Comparison of ENCODE assay signal across 11 mouse cellular contexts in genomic region chr7:63956138-63956823, GRCm38 (mm10). TPM values are rescaled to one million over a fixed set of nuclear protein-coding genes. Genes with fewer than 3 reads are reported as not detected.
DNase-seq lines count a peak whose midpoint lies in the region; ATAC-seq lines count a peak whose summit lies in the region.
"Had no signal": no experiment of that assay in that cellular context is flagged by ENCODE, and none has a peak within 500 bp of the region (broad histone marks: within the 10 kb centered on the region; RNA-seq: fewer than 3 reads in every experiment).

No protein-coding gene starts in this region.

- no peak overlapping the region for H3K4me2 ChIP-seq in kidney, embryonic 15.5 days
- no peak overlapping the region for H3K4me2 ChIP-seq in intestine, embryonic 16.5 days (ENCODE audit: low read depth, low read length)
- H3K4me2 ChIP-seq in neural tube, embryonic 12.5 days (replicated peaks), result no peak overlapping the region

- no peak overlapping the region for H3K27ac ChIP-seq in kidney, embryonic 15.5 days
- H3K27ac ChIP-seq in embryonic facial prominence, embryonic 10.5 days (replicated peaks), result peak overlapping the region; percentile 86
- no peak overlapping the region for H3K27ac ChIP-seq in intestine, embryonic 16.5 days (ENCODE audit: low read length)
- peak overlapping the region; percentile 81; the same call in 1 of the 2 replicates for H3K27ac ChIP-seq in neural tube, embryonic 12.5 days

- no peak overlapping the region for H3K9ac ChIP-seq in kidney, embryonic 15.5 days
- no peak overlapping the region for H3K9ac ChIP-seq in intestine, embryonic 16.5 days (ENCODE audit: low read depth, low read length)
- H3K9ac ChIP-seq in neural tube, embryonic 12.5 days, result no peak overlapping the region

- intact Hi-C loops in heart, postnatal 14 days (cut with DNase I), result no loop called here

- WGBS in kidney, embryonic 15.5 days, result 77% methylated on average over 14 of the region's 14 CpGs
- 67% methylated on average over 14 of the region's 14 CpGs for WGBS in embryonic facial prominence, embryonic 10.5 days
- WGBS in intestine, embryonic 16.5 days, result 76% methylated on average over 14 of the region's 14 CpGs
- 65% methylated on average over 14 of the region's 14 CpGs for WGBS in neural tube, embryonic 12.5 days

- ATAC-seq in kidney, embryonic 15.5 days (replicated peaks; ENCODE audit: low FRiP score), result 0 out of 2 replicates have a peak, but pooled peaks have one; percentile 48
- peak; percentile 64 for ATAC-seq in intestine, embryonic 16.5 days
- ATAC-seq in neural tube, embryonic 12.5 days (ENCODE audit: low FRiP score, low read depth), result peak; percentile 8

- no peak for DNase-seq in kidney, adult 11 months
- no peak for DNase-seq in embryonic facial prominence, embryonic 10.5 days (ENCODE audit: low spot score)
- no peak for DNase-seq in left cerebral cortex, adult 18-20 months (ENCODE audit: low spot score in 2 of 2)
- DNase-seq in heart, postnatal 14 days, result no peak
- DNase-seq in layer of hippocampus, adult 11-12 months (ENCODE audit: low spot score), result no peak

- H3K4me3 ChIP-seq in kidney, embryonic 15.5 days (replicated peaks), result no peak overlapping the region
- H3K4me3 ChIP-seq in embryonic facial prominence, embryonic 10.5 days, result no peak overlapping the region
- no peak overlapping the region for H3K4me3 ChIP-seq in intestine, embryonic 16.5 days (ENCODE audit: low read length)
- H3K4me3 ChIP-seq in neural tube, embryonic 12.5 days, result no peak overlapping the region

- H3K4me1 ChIP-seq in kidney, embryonic 15.5 days, result peaks cover 4% of the 10 kb centered on the region; the same call in 1 of the 2 replicates
- H3K4me1 ChIP-seq in embryonic facial prominence, embryonic 10.5 days, result peaks cover 33% of the 10 kb centered on the region
- H3K4me1 ChIP-seq in intestine, embryonic 16.5 days (ENCODE audit: control insufficient read depth, insufficient read depth, low read length), result no peaks in the 10 kb centered on the region
- peaks cover 39% of the 10 kb centered on the region for H3K4me1 ChIP-seq in neural tube, embryonic 12.5 days

- H3K9me3 ChIP-seq in kidney, embryonic 15.5 days (replicated peaks), result no peaks in the 10 kb centered on the region
- H3K9me3 ChIP-seq in embryonic facial prominence, embryonic 10.5 days, result no peaks in the 10 kb centered on the region
- no peaks in the 10 kb centered on the region for H3K9me3 ChIP-seq in intestine, embryonic 16.5 days (ENCODE audit: control insufficient read depth, low read length)
- H3K9me3 ChIP-seq in neural tube, embryonic 12.5 days, result no peaks in the 10 kb centered on the region

- no peaks in the 10 kb centered on the region for H3K27me3 ChIP-seq in kidney, embryonic 15.5 days
- no peaks in the 10 kb centered on the region for H3K27me3 ChIP-seq in embryonic facial prominence, embryonic 10.5 days (replicated peaks; ENCODE audit: low read depth, poor library complexity, severe bottlenecking)
- H3K27me3 ChIP-seq in intestine, embryonic 16.5 days (replicated peaks; ENCODE audit: control insufficient read depth, insufficient read depth, low read length), result no peaks in the 10 kb centered on the region
- no peaks in the 10 kb centered on the region for H3K27me3 ChIP-seq in neural tube, embryonic 12.5 days (replicated peaks)

- no peaks in the 10 kb centered on the region for H3K36me3 ChIP-seq in kidney, embryonic 15.5 days
- H3K36me3 ChIP-seq in embryonic facial prominence, embryonic 10.5 days (replicated peaks), result no peaks in the 10 kb centered on the region
- H3K36me3 ChIP-seq in intestine, embryonic 16.5 days (ENCODE audit: control insufficient read depth, insufficient read depth, low read length), result no peaks in the 10 kb centered on the region
- H3K36me3 ChIP-seq in neural tube, embryonic 12.5 days, result no peaks in the 10 kb centered on the region

RNA-seq across cellular contexts. Expression of gene Klf13, which starts 17.6 kb away (rescaled TPM):
- 21.8 and 23.3 TPM in 2 replicates for polyA plus RNA-seq in kidney, embryonic 15.5 days (2015; fragmentation: Nextera tagmentation; extraction: Ambion mirVana)
- polyA plus RNA-seq in embryonic facial prominence, embryonic 10.5 days (2016; fragmentation: Nextera tagmentation; extraction: Ambion mirVana), result 22.1 and 23.9 TPM in 2 replicates
- 23.1 and 23.3 TPM in 2 replicates for polyA plus RNA-seq in intestine, embryonic 16.5 days (2015; fragmentation: Nextera tagmentation; extraction: Ambion mirVana)
- 34.0 and 34.5 TPM in 2 replicates for polyA plus RNA-seq in neural tube, embryonic 12.5 days (2016; fragmentation: Nextera tagmentation; extraction: Ambion mirVana)
- 100 to 1,000 TPM; 145 to 159 TPM for total RNA-seq in left cerebral cortex, adult 18-20 months (2021)
- 10 to 100 TPM; 93.5 to 97.3 TPM for total RNA-seq in heart, postnatal 14 days (2021)

RNA-seq across cellular contexts. Expression of gene E030018B13Rik, which starts 39.6 kb away (rescaled TPM):
- 0.22 TPM in 1 of 2 replicates, not detected in the other for polyA plus RNA-seq in kidney, embryonic 15.5 days (2015; fragmentation: Nextera tagmentation; extraction: Ambion mirVana)
- not detected in 2 replicates for polyA plus RNA-seq in embryonic facial prominence, embryonic 10.5 days (2016; fragmentation: Nextera tagmentation; extraction: Ambion mirVana)
- not detected in 2 replicates for polyA plus RNA-seq in intestine, embryonic 16.5 days (2015; fragmentation: Nextera tagmentation; extraction: Ambion mirVana)
- 0.19 TPM in 1 of 2 replicates, not detected in the other for polyA plus RNA-seq in neural tube, embryonic 12.5 days (2016; fragmentation: Nextera tagmentation; extraction: Ambion mirVana)
- not detected for total RNA-seq in left cerebral cortex, adult 18-20 months (2021)
- total RNA-seq in heart, postnatal 14 days (2021), result not detected
- total RNA-seq: gastrocnemius, adult 18-20 months; layer of hippocampus, postnatal 14 days had no signal
- polyA plus RNA-seq: CD4-positive, CD25-positive, alpha-beta regulatory T cell, adult 4 months had no signal

Comparison
In these comparisons a context has a peak if more than half of its experiments do, and no peak if none do; other contexts are left out.
1. ATAC-seq: peak in every context shown above with its lines; median percentile 64 in intestine, embryonic 16.5 days; 48 in kidney, embryonic 15.5 days; 8 in neural tube, embryonic 12.5 days.
2. H3K27ac ChIP-seq: peak in embryonic facial prominence, embryonic 10.5 days (single experiment) and neural tube, embryonic 12.5 days (single experiment); none in kidney, embryonic 15.5 days (single experiment) and intestine, embryonic 16.5 days (single experiment).